Mouse (Mus musculus): ENCODE results near the gene N4bp2l2.
"Not testable (repeated sequence)": the region's sequence is repeated elsewhere in the genome, so short reads cannot be mapped to it uniquely, and the experiment has no call there.

N4bp2l2 gene

GRCm38 (mm10) chr5:150666133-150666739, at the start of gene N4bp2l2:
TSS of gene N4bp2l2 (minus strand) at chr5:150666183.
- not testable (repeated sequence) for DNase-seq (ENCODE audit: low read depth, low spot score)

- DNase-seq (ENCODE audit: low read depth, low spot score) = no peak
Observed at GRCm38 (mm10) chr5:150713431-150713830, 47.4 kb upstream of the N4bp2l2 start.

GRCm38 (mm10) chr5:150711503-150711902, 45.5 kb upstream of the N4bp2l2 start:
- no peak for DNase-seq (ENCODE audit: low read depth, low spot score)

GRCm38 (mm10) chr5:150707181-150707580, 41.2 kb upstream of the N4bp2l2 start:
- DNase-seq (ENCODE audit: low read depth, low spot score) = not testable (repeated sequence)

- DNase-seq (ENCODE audit: low read depth, low spot score) = not testable (repeated sequence)
Observed at GRCm38 (mm10) chr5:150706651-150707050, 40.7 kb upstream of the N4bp2l2 start.

GRCm38 (mm10) chr5:150702714-150703113, 36.7 kb upstream of the N4bp2l2 start:
- peak; percentile 27 for DNase-seq (ENCODE audit: low read depth, low spot score)

- no peak for DNase-seq (ENCODE audit: low read depth, low spot score)
Observed at GRCm38 (mm10) chr5:150693277-150693676, 27.3 kb upstream of the N4bp2l2 start.

GRCm38 (mm10) chr5:150690685-150691084, 24.7 kb upstream of the N4bp2l2 start:
- no peak for DNase-seq (ENCODE audit: low read depth, low spot score)

GRCm38 (mm10) chr5:150682862-150683261, 16.9 kb upstream of the N4bp2l2 start:
- DNase-seq (ENCODE audit: low read depth, low spot score) = not testable (repeated sequence)

GRCm38 (mm10) chr5:150674866-150675265, 8.9 kb upstream of the N4bp2l2 start:
- DNase-seq (ENCODE audit: low read depth, low spot score) = no peak

GRCm38 (mm10) chr5:150673880-150674621, 8.1 kb upstream of the N4bp2l2 start:
- DNase-seq (ENCODE audit: low read depth, low spot score) = no peak

- DNase-seq (ENCODE audit: low read depth, low spot score) = peak; percentile 91
Observed at GRCm38 (mm10) chr5:150673153-150673835, 7.3 kb upstream of the N4bp2l2 start, which contains the start of gene Pds5b. TSS of gene Pds5b (plus strand) at chr5:150673739.

- no peak for DNase-seq (ENCODE audit: low read depth, low spot score)
Observed at GRCm38 (mm10) chr5:150672343-150672742, 6.4 kb upstream of the N4bp2l2 start.

- no peak for DNase-seq (ENCODE audit: low read depth, low spot score)
Observed at GRCm38 (mm10) chr5:150668731-150669130, 2.7 kb upstream of the N4bp2l2 start.

GRCm38 (mm10) chr5:150665132-150665954, 640 bp downstream of the N4bp2l2 start:
- DNase-seq (ENCODE audit: low read depth, low spot score) = peak; percentile 100

- DNase-seq (ENCODE audit: low read depth, low spot score) = no peak
Observed at GRCm38 (mm10) chr5:150664794-150665131, 1.2 kb downstream of the N4bp2l2 start.

- DNase-seq (ENCODE audit: low read depth, low spot score) = not testable (repeated sequence)
Observed at GRCm38 (mm10) chr5:150663926-150664325, 2.1 kb downstream of the N4bp2l2 start.

GRCm38 (mm10) chr5:150660296-150660695, 5.7 kb downstream of the N4bp2l2 start:
- DNase-seq (ENCODE audit: low read depth, low spot score) = not testable (repeated sequence)

GRCm38 (mm10) chr5:150659425-150659824, 6.6 kb downstream of the N4bp2l2 start:
- DNase-seq (ENCODE audit: low read depth, low spot score) = not testable (repeated sequence)

- DNase-seq (ENCODE audit: low read depth, low spot score) = no peak
Observed at GRCm38 (mm10) chr5:150654548-150654947, 11.4 kb downstream of the N4bp2l2 start.

- no peak for DNase-seq (ENCODE audit: low read depth, low spot score)
Observed at GRCm38 (mm10) chr5:150652578-150652977, 13.4 kb downstream of the N4bp2l2 start.

GRCm38 (mm10) chr5:150644926-150645325, 21.1 kb downstream of the N4bp2l2 start:
- no peak for DNase-seq (ENCODE audit: low read depth, low spot score)
